Mouse (Mus musculus) kidney, adult 9 months (tissue): Measurements from ENCODE around the gene Tat.

Experiments
- DNase-seq: peaks from one replicate; pipeline ENCODE4 v3.0.0; 2022

Tat gene

GRCm38 (mm10) chr8:109990224-109990623 lies at the start of gene Tat:
TSS of gene Tat (plus strand) at chr8:109990437.
- no peak for DNase-seq

GRCm38 (mm10) chr8:109941606-109942360 lies 48.5 kb upstream of the Tat start:
- DNase-seq, result no peak

GRCm38 (mm10) chr8:109945153-109945632 lies 45.0 kb upstream of the Tat start:
- DNase-seq, result peak; percentile 79

GRCm38 (mm10) chr8:109945694-109946093 lies 44.5 kb upstream of the Tat start:
- peak; percentile 13 for DNase-seq

GRCm38 (mm10) chr8:109946272-109946671 lies 44.0 kb upstream of the Tat start:
- DNase-seq, result peak; percentile 74

- DNase-seq, result peak; percentile 37
Measured at GRCm38 (mm10) chr8:109947447-109948284, 42.6 kb upstream of the Tat start.

- no peak for DNase-seq
Measured at GRCm38 (mm10) chr8:109948285-109948564, 42.0 kb upstream of the Tat start.

- DNase-seq, result no peak
Measured at GRCm38 (mm10) chr8:109952171-109952570, 38.1 kb upstream of the Tat start.

- DNase-seq, result peak; percentile 36
Measured at GRCm38 (mm10) chr8:109954486-109954948, 35.7 kb upstream of the Tat start.

GRCm38 (mm10) chr8:109957167-109958028 lies 32.8 kb upstream of the Tat start:
- DNase-seq, result peak; percentile 78

GRCm38 (mm10) chr8:109958036-109958655 lies 32.1 kb upstream of the Tat start:
- peak; percentile 28 for DNase-seq

GRCm38 (mm10) chr8:109959112-109959511 lies 31.1 kb upstream of the Tat start:
- no peak for DNase-seq

GRCm38 (mm10) chr8:109961693-109962367 lies 28.4 kb upstream of the Tat start, which contains the start of gene Marveld3:
TSS of gene Marveld3 (minus strand) at chr8:109962203.
- DNase-seq, result peak; percentile 84

GRCm38 (mm10) chr8:109962896-109963295 lies 27.3 kb upstream of the Tat start:
- DNase-seq, result no peak

- no peak for DNase-seq
Measured at GRCm38 (mm10) chr8:109963421-109963820, 26.8 kb upstream of the Tat start.

GRCm38 (mm10) chr8:109964106-109964505 lies 26.1 kb upstream of the Tat start:
- DNase-seq, result no peak

GRCm38 (mm10) chr8:109968837-109969236 lies 21.4 kb upstream of the Tat start:
- no peak for DNase-seq

- DNase-seq, result peak; percentile 37
Measured at GRCm38 (mm10) chr8:109970323-109970722, 19.9 kb upstream of the Tat start.

GRCm38 (mm10) chr8:109972901-109973300 lies 17.3 kb upstream of the Tat start:
- DNase-seq, result no peak

- no peak for DNase-seq
Measured at GRCm38 (mm10) chr8:109979339-109979738, 10.9 kb upstream of the Tat start.

- DNase-seq, result no peak
Measured at GRCm38 (mm10) chr8:109982386-109983105, 7.7 kb upstream of the Tat start.
